Mouse (Mus musculus) left cerebral cortex, postnatal 25 days (tissue): ENCODE measurements at regions not wholly inside any gene's neighbourhood (a gene's known extent, or its start where the extent isn't known, plus 50 kb on each side); places are given as distances from the start of the nearest gene placed in this dataset.

Source experiments
- DNase-seq, 2 experiments: peaks; one replicate each; pipeline ENCODE4 v3.0.0; 2022; ENCODE audit warnings: low spot score in 2 of 2, mixed read lengths in 1 of 2
- intact Hi-C: fragments of 180-260 bp; cut with DNase I; formaldehyde crosslinking; loops from one replicate; pipeline ENCODE4 v1.15.1; 2025

- intact Hi-C loops, result no loop called here
- no peak for DNase-seq
Measured at GRCm38 (mm10) chr3:23564340-23564739, 1487.9 kb downstream of the Tbl1xr1 start.

GRCm38 (mm10) chr3:23568806-23569205, 1492.4 kb downstream of the Tbl1xr1 start:
- intact Hi-C loops, result no loop called here
- DNase-seq, result no peak

- intact Hi-C loops, result loop anchor here (5.0 kb wide), 1 partner anchor 465 kb away; no protein-coding TSS in a partner anchor
- DNase-seq, result peak; percentile 4 to 90
Measured at GRCm38 (mm10) chr3:23592506-23593141, 1516.2 kb downstream of the Tbl1xr1 start.

- intact Hi-C loops, result no loop called here
- no peak for DNase-seq
Measured at GRCm38 (mm10) chr3:23601469-23601868, 1525.0 kb downstream of the Tbl1xr1 start.

- peak; percentile 11 to 51 for DNase-seq
- intact Hi-C loops, result no loop called here
Measured at GRCm38 (mm10) chr3:23610054-23610453, 1533.6 kb downstream of the Tbl1xr1 start.

GRCm38 (mm10) chr3:23658585-23659252, 1485.3 kb downstream of the Naaladl2 start:
- intact Hi-C loops, result no loop called here
- no peak for DNase-seq

GRCm38 (mm10) chr3:23706748-23707147, 1437.3 kb downstream of the Naaladl2 start:
- DNase-seq, result no peak

More at GRCm38 (mm10) chr3:23706748-23707147, 1437.3 kb downstream of the Naaladl2 start:
- intact Hi-C loops, result no loop called here
